Comparison of ENCODE assay signal across 26 mouse cellular contexts in the genomic region with DNA sequence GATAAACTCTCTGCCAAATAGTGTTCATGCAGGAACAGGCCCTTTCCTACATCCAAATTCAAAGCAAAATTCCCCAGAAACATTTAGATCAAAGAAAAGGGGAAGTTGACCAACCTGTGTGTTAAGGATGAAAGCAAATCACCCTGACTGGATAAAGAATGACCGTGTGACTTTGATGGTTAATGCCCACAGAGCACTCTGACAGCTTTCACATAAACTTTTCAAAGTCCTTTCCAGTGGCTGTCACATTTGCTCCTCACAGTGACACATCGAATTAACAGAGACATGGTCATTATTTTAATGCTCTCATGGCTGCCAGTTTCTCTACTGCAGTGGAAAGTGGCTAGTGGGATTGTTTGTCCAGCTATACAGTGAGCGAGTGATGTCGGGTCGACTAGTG. TPM values are rescaled to one million over a fixed set of nuclear protein-coding genes. Genes with fewer than 3 reads are reported as not detected.
DNase-seq lines count a peak whose midpoint lies in the region; ATAC-seq and TF ChIP-seq lines count a peak whose summit lies in the region.
"Had no signal": no experiment of that assay in that cellular context is flagged by ENCODE, and none has a peak within 500 bp of the region (broad histone marks: within the 10 kb centered on the region; RNA-seq: fewer than 3 reads in every experiment).

No protein-coding gene starts in this region.

- DNase-seq in midbrain, embryonic 10.5 days (ENCODE audit: low spot score): peak; percentile 13
- no peak for DNase-seq in midbrain, embryonic 14.5 days
- peak; percentile 22 for DNase-seq in brain, embryonic 14.5 days (ENCODE audit: low read depth)
- DNase-seq in kidney, adult 18-20 months: no peak
- DNase-seq: adrenal gland, adult 8-10 months; adrenal gland, postnatal 14 days; adrenal gland, postnatal 36 days; cerebellum, adult 11 months; cerebellum, adult 18-20 months; cerebellum, adult 8-10 months; cerebellum, adult 9-11 months; cerebellum, postnatal 14 days; cerebellum, postnatal 36 days; forebrain, postnatal 0 days had no signal

- no peaks in the 10 kb centered on the region for H3K9me3 ChIP-seq in midbrain, embryonic 10.5 days (replicated peaks)
- no peaks in the 10 kb centered on the region for H3K9me3 ChIP-seq in midbrain, embryonic 14.5 days (ENCODE audit: control insufficient read depth, low read length)
- H3K9me3 ChIP-seq in midbrain, embryonic 12.5 days: no peaks in the 10 kb centered on the region
- no peaks in the 10 kb centered on the region for H3K9me3 ChIP-seq in midbrain, embryonic 13.5 days
- H3K9me3 ChIP-seq: embryonic facial prominence, embryonic 13.5 days; embryonic facial prominence, embryonic 15.5 days; forebrain, embryonic 10.5 days; forebrain, embryonic 13.5 days; forebrain, embryonic 15.5 days; G1E had no signal

- H3K4me1 ChIP-seq in midbrain, embryonic 10.5 days: peaks cover 10% of the 10 kb centered on the region
- H3K4me1 ChIP-seq in midbrain, embryonic 14.5 days (ENCODE audit: control insufficient read depth, insufficient read depth, low read length): no peaks in the 10 kb centered on the region
- no peaks in the 10 kb centered on the region for H3K4me1 ChIP-seq in midbrain, embryonic 12.5 days
- no peaks in the 10 kb centered on the region for H3K4me1 ChIP-seq in midbrain, embryonic 13.5 days (replicated peaks)
- H3K4me1 ChIP-seq: embryonic facial prominence, embryonic 13.5 days; embryonic facial prominence, embryonic 15.5 days; forebrain, embryonic 10.5 days; forebrain, embryonic 13.5 days; forebrain, embryonic 15.5 days had no signal

- no peak overlapping the region for H3K4me3 ChIP-seq in midbrain, embryonic 10.5 days
- no peak overlapping the region for H3K4me3 ChIP-seq in midbrain, embryonic 14.5 days (replicated peaks; ENCODE audit: low read depth, low read length)
- H3K4me3 ChIP-seq in midbrain, embryonic 12.5 days: no peak overlapping the region
- no peak overlapping the region for H3K4me3 ChIP-seq in midbrain, embryonic 13.5 days (replicated peaks)
- H3K4me3 ChIP-seq: embryonic facial prominence, embryonic 13.5 days; embryonic facial prominence, embryonic 15.5 days; erythroblast, embryonic 14.5 days; forebrain, embryonic 10.5 days; forebrain, embryonic 13.5 days; forebrain, embryonic 15.5 days had no signal

- H3K4me2 ChIP-seq in midbrain, embryonic 14.5 days (ENCODE audit: low read length): no peak overlapping the region
- H3K4me2 ChIP-seq in midbrain, embryonic 12.5 days (replicated peaks): no peak overlapping the region
- no peak overlapping the region for H3K4me2 ChIP-seq in midbrain, embryonic 13.5 days (replicated peaks)
- H3K4me2 ChIP-seq: embryonic facial prominence, embryonic 13.5 days; embryonic facial prominence, embryonic 15.5 days; forebrain, embryonic 13.5 days; forebrain, embryonic 15.5 days had no signal

- no peak overlapping the region for H3K9ac ChIP-seq in midbrain, embryonic 14.5 days (replicated peaks; ENCODE audit: low read length)
- H3K9ac ChIP-seq in midbrain, embryonic 12.5 days (replicated peaks): no peak overlapping the region
- H3K9ac ChIP-seq in midbrain, embryonic 13.5 days (replicated peaks): no peak overlapping the region
- H3K9ac ChIP-seq: embryonic facial prominence, embryonic 13.5 days; embryonic facial prominence, embryonic 15.5 days; forebrain, embryonic 13.5 days; forebrain, embryonic 15.5 days; forebrain, postnatal 0 days had no signal

- no peak for TF ChIP-seq POLR2A in brain, embryonic 14.5 days (IDR thresholded peaks at IDR 0.05; ENCODE audit: borderline replicate concordance, extremely low read depth, insufficient read depth, insufficient read length, poor library complexity, severe bottlenecking)

- no peak for ATAC-seq in midbrain, embryonic 14.5 days (ENCODE audit: low FRiP score, low TSS enrichment)
- peak; percentile 80 for ATAC-seq in midbrain, embryonic 12.5 days (ENCODE audit: low FRiP score, low read depth)
- ATAC-seq in midbrain, embryonic 13.5 days: no peak
- ATAC-seq: activated CD4-positive, CD25-positive, alpha-beta regulatory T cell, adult 4 months; forebrain, embryonic 13.5 days; forebrain, embryonic 15.5 days; forebrain, postnatal 0 days; Patski had no signal

- H3K27me3 ChIP-seq in midbrain, embryonic 10.5 days (ENCODE audit: low read depth, poor library complexity, severe bottlenecking): no peaks in the 10 kb centered on the region; the same call in 1 of the 2 replicates
- 0 out of 2 replicates have a peak, but pooled peaks cover 4% of the 10 kb centered on the region for H3K27me3 ChIP-seq in midbrain, embryonic 14.5 days (ENCODE audit: control insufficient read depth, insufficient read depth, low read length)
- peaks cover 4% of the 10 kb centered on the region; the same call in 1 of the 2 replicates for H3K27me3 ChIP-seq in midbrain, embryonic 12.5 days
- 0 out of 2 replicates have a peak, but pooled peaks cover 5% of the 10 kb centered on the region for H3K27me3 ChIP-seq in midbrain, embryonic 13.5 days
- H3K27me3 ChIP-seq: embryonic facial prominence, embryonic 13.5 days; embryonic facial prominence, embryonic 15.5 days; forebrain, embryonic 13.5 days; forebrain, embryonic 15.5 days had no signal

- WGBS in midbrain, embryonic 10.5 days: 73% methylated on average over 5 of the region's 5 CpGs
- 28% methylated on average over 5 of the region's 5 CpGs for WGBS in midbrain, embryonic 14.5 days
- WGBS in midbrain, embryonic 12.5 days: 50% methylated on average over 5 of the region's 5 CpGs
- 50% methylated on average over 5 of the region's 5 CpGs for WGBS in midbrain, embryonic 13.5 days

- TF ChIP-seq CTCF in brain, embryonic 14.5 days (IDR thresholded peaks at IDR 0.05; ENCODE audit: borderline replicate concordance, extremely low read depth, insufficient read depth, insufficient read length): no peak

- H3K27ac ChIP-seq in midbrain, embryonic 10.5 days (replicated peaks): no peak overlapping the region
- H3K27ac ChIP-seq in midbrain, embryonic 14.5 days (replicated peaks; ENCODE audit: low read depth, low read length): no peak overlapping the region
- no peak overlapping the region for H3K27ac ChIP-seq in midbrain, embryonic 12.5 days (replicated peaks)
- no peak overlapping the region for H3K27ac ChIP-seq in midbrain, embryonic 13.5 days
- H3K27ac ChIP-seq: embryonic facial prominence, embryonic 13.5 days; embryonic facial prominence, embryonic 15.5 days; forebrain, embryonic 10.5 days; forebrain, embryonic 13.5 days; forebrain, embryonic 15.5 days had no signal

- no peaks in the 10 kb centered on the region for H3K36me3 ChIP-seq in midbrain, embryonic 10.5 days
- no peaks in the 10 kb centered on the region for H3K36me3 ChIP-seq in midbrain, embryonic 14.5 days (ENCODE audit: control insufficient read depth, insufficient read depth, low read length)
- no peaks in the 10 kb centered on the region for H3K36me3 ChIP-seq in midbrain, embryonic 12.5 days
- no peaks in the 10 kb centered on the region for H3K36me3 ChIP-seq in midbrain, embryonic 13.5 days
- H3K36me3 ChIP-seq: embryonic facial prominence, embryonic 13.5 days; embryonic facial prominence, embryonic 15.5 days; forebrain, embryonic 10.5 days; forebrain, embryonic 15.5 days; G1E had no signal

RNA-seq across cellular contexts. Expression of a gene that starts 8.5 kb away (rescaled TPM):
- 6.6 and 7.3 TPM in 2 replicates for polyA plus RNA-seq in midbrain, embryonic 10.5 days (2016; fragmentation: Nextera tagmentation; extraction: Ambion mirVana)
- polyA plus RNA-seq in midbrain, embryonic 14.5 days (2014; fragmentation: Nextera tagmentation; extraction: Ambion mirVana): 6.9 and 7.9 TPM in 2 replicates
- polyA plus RNA-seq in midbrain, embryonic 12.5 days (2016; fragmentation: Nextera tagmentation; extraction: Ambion mirVana): 10.6 and 12.1 TPM in 2 replicates
- 6.1 and 7.1 TPM in 2 replicates for polyA plus RNA-seq in midbrain, embryonic 13.5 days (2015; fragmentation: Nextera tagmentation; extraction: Ambion mirVana)
- 4.7 and 6.3 TPM in 2 replicates for polyA plus RNA-seq in brain, embryonic 14.5 days (2012; rRNA removed)
- polyA plus RNA-seq: activated CD4-positive, CD25-positive, alpha-beta regulatory T cell, adult 4 months; C2C12; erythroblast, embryonic 14.5 days; G1E had no signal

Comparison
In these comparisons a context has a peak if more than half of its experiments do, and no peak if none do; other contexts are left out.
1. DNase-seq: peak in midbrain, embryonic 10.5 days (single experiment) and brain, embryonic 14.5 days (single experiment); none in midbrain, embryonic 14.5 days (single experiment) and kidney, adult 18-20 months (single experiment).